Mouse (Mus musculus): ENCODE results near the gene Serpinb3b.
"Not testable (repeated sequence)": the region's sequence is repeated elsewhere in the genome, so short reads cannot be mapped to it uniquely, and the experiment has no call there.

GRCm38 (mm10) chr1:107278261-107278660 lies at the start of gene Serpinb3b, which contains the start of gene Serpinb3c:
- TF ChIP-seq POLR2A (IDR thresholded peaks at IDR 0.05; ENCODE audit: insufficient read depth, low read depth, low read length); CTCF (IDR thresholded peaks at IDR 0.05); EP300 (IDR thresholded peaks at IDR 0.05; ENCODE audit: insufficient read depth, low read depth, low read length): not testable (repeated sequence)
